Mouse (Mus musculus) hindbrain, embryonic 14.5 days (tissue): ENCODE measurements around the gene Apex2. TPM values are rescaled to one million over a fixed set of nuclear protein-coding genes. Genes with fewer than 3 reads are reported as not detected.

ENCODE experiments used
- ATAC-seq: fragments of 200-750 bp; cut with Nextera tagmentation; 2 replicates; pipeline ENCODE4 v1.8.0; 2017; ENCODE audit warnings: moderate number of reproducible peaks, mild to moderate bottlenecking, moderate TSS enrichment, moderate library complexity; ENCODE audit not compliant: low FRiP score
- DNase-seq: peaks from one replicate; pipeline ENCODE4 v3.0.0-alpha.2; 2015; ENCODE audit warnings: low spot score
- H3K27ac ChIP-seq: fragments of 300-500 bp; sonication (generic); 2 replicates; pipeline ENCODE4 v1.5.1; 2014; ENCODE audit warnings: mild to moderate bottlenecking, moderate library complexity
- H3K27me3 ChIP-seq: fragments of 300-500 bp; sonication (generic); 2 replicates; pipeline ENCODE4 v1.6.1; 2014; ENCODE audit warnings: mild to moderate bottlenecking, low read length, mixed read lengths; ENCODE audit not compliant: control insufficient read depth, insufficient read depth
- H3K36me3 ChIP-seq: fragments of 300-500 bp; sonication (generic); replicated peaks from 2 replicates; pipeline ENCODE4 v1.6.1; 2014; ENCODE audit not compliant: control insufficient read depth, insufficient read depth
- H3K4me1 ChIP-seq: fragments of 300-500 bp; sonication (generic); replicated peaks from 2 replicates; pipeline ENCODE4 v1.6.1; 2014; ENCODE audit warnings: antibody characterized with exemption, low read length, mixed read lengths; ENCODE audit not compliant: control insufficient read depth, insufficient read depth
- H3K4me2 ChIP-seq: fragments of 300-500 bp; sonication (generic); replicated peaks from 2 replicates; pipeline ENCODE4 v1.6.1; 2014; ENCODE audit warnings: mild to moderate bottlenecking, moderate library complexity
- H3K4me3 ChIP-seq: fragments of 300-500 bp; sonication (generic); replicated peaks from 2 replicates; pipeline ENCODE4 v1.5.1; 2014; ENCODE audit warnings: mild to moderate bottlenecking, low read length
- H3K9ac ChIP-seq: fragments of 300-500 bp; sonication (generic); 2 replicates; pipeline ENCODE4 v1.6.1; 2014
- H3K9me3 ChIP-seq: fragments of 300-500 bp; sonication (generic); 2 replicates; pipeline ENCODE4 v1.6.1; 2016; ENCODE audit warnings: low read length; ENCODE audit not compliant: control insufficient read depth
- WGBS: fragments of 180-500 bp; shearing (Covaris S2); extraction: QIAGEN DNeasy Blood & Tissue Kit; methylation state at CpG from one replicate; pipeline ENCODE4 v1.1.7; 2014; 5-methylcytosine and 5-hydroxymethylcytosine counted together
- polyA plus RNA-seq: library from polyadenylated mRNA; unstranded; fragments of >200 nt; fragmentation: Nextera tagmentation; extraction: Ambion mirVana; gene quantifications from 2 replicates; pipeline ENCODE4 v1.2.1, GENCODE M21; 2014

Gene Apex2
- polyA plus RNA-seq, 1 experiment from 2014 or later = 16.3 TPM

DNA sequence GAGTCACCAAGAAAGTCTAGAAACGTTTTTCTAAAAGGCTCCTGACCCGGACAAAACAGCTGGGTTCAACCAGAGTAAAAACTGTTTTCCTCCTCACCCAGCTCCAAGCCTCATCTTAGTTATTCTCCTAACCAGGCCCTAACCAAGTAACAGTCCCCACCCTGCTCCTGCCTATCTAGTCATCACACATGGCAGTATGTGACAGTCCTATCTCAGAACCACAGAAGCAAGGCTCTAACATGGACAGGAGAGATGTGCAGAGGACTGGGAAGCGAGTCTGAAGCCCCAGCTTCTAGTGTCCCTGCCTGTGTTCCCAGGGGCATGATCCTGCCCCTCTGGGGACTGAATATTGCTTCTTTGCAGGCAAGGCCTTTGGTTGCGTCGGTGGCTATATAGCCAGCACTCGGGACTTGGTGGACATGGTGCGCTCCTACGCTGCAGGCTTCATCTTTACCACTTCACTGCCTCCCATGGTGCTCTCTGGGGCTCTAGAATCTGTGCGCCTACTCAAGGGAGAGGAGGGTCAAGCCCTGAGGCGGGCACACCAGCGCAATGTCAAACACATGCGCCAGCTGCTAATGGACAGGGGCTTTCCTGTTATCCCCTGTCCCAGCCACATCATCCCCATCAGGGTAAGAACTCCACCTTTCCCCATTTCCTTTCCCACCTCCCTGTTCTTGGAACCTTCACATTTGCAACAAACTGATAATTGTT lies 24.9 kb downstream of the Apex2 start:
- 92% methylated on average over 12 of the region's 12 CpGs for WGBS
- H3K27me3 ChIP-seq = no peaks in the 10 kb centered on the region; the same call in 1 of the 2 replicates
- H3K27ac ChIP-seq = no peak overlapping the region
- H3K4me2 ChIP-seq = no peak overlapping the region
- peaks cover under 1% of the 10 kb centered on the region for H3K36me3 ChIP-seq
- no peaks in the 10 kb centered on the region for H3K4me1 ChIP-seq
- no peaks in the 10 kb centered on the region for H3K9me3 ChIP-seq
- no peak overlapping the region for H3K9ac ChIP-seq
- DNase-seq (no peak), ATAC-seq (no peak)
- no peak overlapping the region for H3K4me3 ChIP-seq

DNA sequence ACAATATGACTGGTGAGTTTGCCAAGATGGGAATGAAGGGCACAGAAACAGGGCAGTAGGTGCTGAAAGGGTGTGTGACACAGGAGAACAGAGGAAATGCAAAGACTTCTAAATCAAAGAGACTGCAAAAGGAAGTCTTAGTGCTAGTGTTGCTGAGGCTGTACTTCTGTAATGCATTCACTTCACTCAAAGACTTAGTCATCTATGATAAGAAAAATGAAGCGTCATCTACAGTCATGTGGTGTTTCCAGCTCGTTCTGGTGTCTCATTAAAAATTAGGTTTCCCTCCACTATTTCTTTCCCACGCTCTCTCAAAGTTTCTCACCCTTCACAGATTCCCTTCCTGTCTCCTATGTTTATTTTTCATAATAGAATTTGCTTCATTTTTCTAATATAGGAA lies 35.6 kb downstream of the Apex2 start:
- Histone ChIP-seq H3K4me3 (no peak overlapping the region), H3K27me3 (no peaks in the 10 kb centered on the region; the same call in 1 of the 2 replicates), H3K9ac (no peak overlapping the region), H3K4me2 (no peak overlapping the region), H3K27ac (no peak overlapping the region), H3K9me3 (no peaks in the 10 kb centered on the region), H3K36me3 (peaks cover 5% of the 10 kb centered on the region; the same call in 1 of the 2 replicates), H3K4me1 (no peaks in the 10 kb centered on the region)
- WGBS = 87% methylated on average over 3 of the region's 3 CpGs
- no peak for ATAC-seq
- DNase-seq = no peak

DNA sequence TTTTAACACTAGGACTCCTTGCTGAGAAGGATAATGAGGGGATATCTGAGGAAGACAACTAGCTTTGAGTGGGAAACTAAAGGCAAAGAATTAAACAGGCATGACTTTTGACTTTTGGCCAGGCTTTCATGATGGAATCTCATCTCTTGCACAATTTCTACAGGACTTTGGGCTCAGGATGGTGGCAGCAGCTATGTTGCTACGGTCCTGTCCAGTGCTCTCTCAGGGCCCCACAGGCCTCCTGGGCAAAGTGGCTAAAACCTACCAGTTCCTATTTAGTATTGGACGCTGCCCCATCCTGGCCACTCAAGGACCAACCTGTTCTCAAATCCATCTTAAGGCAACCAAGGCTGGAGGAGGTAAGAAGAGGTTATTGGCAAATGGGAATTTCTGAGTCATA lies 37.7 kb downstream of the Apex2 start:
- no peak overlapping the region for H3K27ac ChIP-seq
- H3K4me3 ChIP-seq = no peak overlapping the region
- no peaks in the 10 kb centered on the region; the same call in 1 of the 2 replicates for H3K27me3 ChIP-seq
- no peak for ATAC-seq
- WGBS = 89% methylated on average over 2 of the region's 2 CpGs
- no peak for DNase-seq
- H3K9me3 ChIP-seq = no peaks in the 10 kb centered on the region
- no peaks in the 10 kb centered on the region for H3K4me1 ChIP-seq
- no peak overlapping the region for H3K9ac ChIP-seq
- no peak overlapping the region for H3K4me2 ChIP-seq
- no peaks in the 10 kb centered on the region; the same call in 1 of the 2 replicates for H3K36me3 ChIP-seq

DNA sequence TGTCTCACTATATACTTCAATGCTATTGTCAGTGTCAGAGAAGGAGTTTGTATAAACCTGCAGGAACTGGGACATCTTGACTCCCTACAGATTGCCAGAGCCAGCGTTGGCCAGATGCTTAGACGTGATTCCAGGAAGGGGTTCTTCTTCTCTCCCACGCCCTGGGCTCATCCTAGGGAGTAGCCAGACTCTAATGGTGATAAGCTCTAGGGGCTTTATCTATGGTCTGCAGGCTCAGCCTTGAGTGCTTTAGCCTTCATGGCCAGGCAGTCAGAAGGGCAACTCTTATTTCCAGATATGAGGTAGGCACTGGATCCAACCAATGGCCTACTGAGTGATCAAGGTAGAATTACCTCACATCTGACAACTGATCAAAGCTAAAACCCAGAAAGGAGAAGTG lies 40.0 kb downstream of the Apex2 start:
- Histone ChIP-seq H3K36me3 (no peaks in the 10 kb centered on the region; the same call in 1 of the 2 replicates), H3K27me3 (no peaks in the 10 kb centered on the region; the same call in 1 of the 2 replicates), H3K9me3 (no peaks in the 10 kb centered on the region), H3K4me1 (no peaks in the 10 kb centered on the region), H3K9ac (no peak overlapping the region), H3K27ac (no peak overlapping the region), H3K4me3 (no peak overlapping the region), H3K4me2 (no peak overlapping the region)
- ATAC-seq (no peak), DNase-seq (no peak)
- 92% methylated on average over 3 of the region's 3 CpGs for WGBS

DNA sequence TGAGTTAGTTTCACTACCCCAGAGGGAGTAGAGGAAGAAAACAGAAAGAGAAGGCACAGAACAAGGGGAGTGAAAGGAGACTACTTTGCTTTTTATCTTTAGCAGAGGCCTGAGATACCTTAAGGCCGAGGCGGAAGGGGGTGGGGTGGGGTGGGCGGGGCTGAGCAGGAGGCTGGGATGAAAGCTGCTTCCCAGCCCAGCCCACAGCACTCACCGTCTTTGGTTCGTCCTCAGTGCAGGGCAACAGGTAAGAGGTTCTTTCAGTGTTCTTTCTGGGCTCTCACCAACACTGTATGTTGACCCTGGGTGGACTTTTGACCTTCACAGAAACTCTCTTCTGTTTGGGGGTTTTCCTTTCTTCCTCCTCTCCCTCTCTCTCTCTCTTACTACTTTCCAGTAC lies 42.4 kb downstream of the Apex2 start, which contains the start of gene Alas2:
Alas2 (plus strand) TSS at position 137 of the 400 bp plus-strand sequence.
- no peak for ATAC-seq
- H3K27me3 ChIP-seq = no peaks in the 10 kb centered on the region; the same call in 1 of the 2 replicates
- 51% methylated on average over 4 of the region's 5 CpGs for WGBS
- H3K9me3 ChIP-seq = peaks cover 3% of the 10 kb centered on the region; the same call in 1 of the 2 replicates
- no peak within 1 kb of the TSS for H3K4me3 ChIP-seq
- DNase-seq = no peak
- H3K36me3 ChIP-seq = no peaks in the 10 kb centered on the region
- H3K9ac ChIP-seq = no peak within 1 kb of the TSS
- no peaks in the 10 kb centered on the region for H3K4me1 ChIP-seq
- no peak within 1 kb of the TSS for H3K4me2 ChIP-seq
- H3K27ac ChIP-seq = no peak within 1 kb of the TSS

DNA sequence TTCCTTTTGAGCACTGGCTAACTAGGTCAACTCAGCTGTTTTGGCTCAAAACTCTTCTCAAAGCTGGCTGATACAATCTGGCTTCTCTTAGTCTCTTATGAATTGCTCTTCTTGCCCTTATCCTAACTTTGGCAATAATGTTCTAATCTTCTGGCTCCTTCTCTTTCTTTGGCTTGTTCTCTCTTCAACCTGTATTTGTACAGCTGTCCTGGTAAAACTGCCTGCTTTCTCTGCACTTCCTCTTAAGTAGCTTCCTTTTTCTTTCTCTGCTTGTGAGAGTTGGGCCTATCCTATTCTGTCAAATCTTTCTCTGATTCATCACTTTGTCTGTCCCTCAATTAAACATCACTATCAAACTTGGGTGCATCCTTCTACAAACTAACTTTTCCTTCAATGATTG lies 48.0 kb downstream of the Apex2 start:
- no peak overlapping the region for H3K4me3 ChIP-seq
- DNase-seq = no peak
- H3K27ac ChIP-seq = no peak overlapping the region
- no peak overlapping the region for H3K4me2 ChIP-seq
- no peaks in the 10 kb centered on the region for H3K36me3 ChIP-seq
- no peaks in the 10 kb centered on the region for H3K27me3 ChIP-seq
- no peaks in the 10 kb centered on the region for H3K4me1 ChIP-seq
- no peak for ATAC-seq
- H3K9me3 ChIP-seq = peaks cover 4% of the 10 kb centered on the region; the same call in 1 of the 2 replicates
- no peak overlapping the region for H3K9ac ChIP-seq

DNA sequence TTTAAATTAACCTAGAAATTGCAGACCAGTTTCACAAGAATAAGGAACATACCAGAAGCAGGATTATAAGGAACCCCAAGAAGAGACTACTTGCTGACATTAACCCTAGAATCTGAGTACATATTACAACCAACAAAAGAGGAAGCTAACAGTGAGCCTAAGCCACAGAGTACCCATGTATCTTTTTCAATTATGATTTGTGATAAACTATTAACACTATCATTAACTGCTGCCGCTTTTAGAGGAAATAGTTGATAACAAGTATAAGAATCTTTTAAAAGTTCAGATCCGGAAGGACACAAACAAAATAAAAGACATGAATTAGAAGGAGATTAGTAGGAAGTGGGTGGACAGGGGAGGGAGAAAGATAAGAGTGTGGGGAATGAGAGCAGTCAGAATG lies 49.6 kb downstream of the Apex2 start:
- DNase-seq (no peak), ATAC-seq (no peak)
- Histone ChIP-seq H3K9me3 (peaks cover 4% of the 10 kb centered on the region; the same call in 1 of the 2 replicates), H3K4me3 (no peak overlapping the region), H3K27me3 (no peaks in the 10 kb centered on the region), H3K4me2 (no peak overlapping the region), H3K36me3 (no peaks in the 10 kb centered on the region), H3K4me1 (no peaks in the 10 kb centered on the region), H3K9ac (no peak overlapping the region), H3K27ac (no peak overlapping the region)
- WGBS = 92% methylated on average over 2 of the region's 2 CpGs

DNA sequence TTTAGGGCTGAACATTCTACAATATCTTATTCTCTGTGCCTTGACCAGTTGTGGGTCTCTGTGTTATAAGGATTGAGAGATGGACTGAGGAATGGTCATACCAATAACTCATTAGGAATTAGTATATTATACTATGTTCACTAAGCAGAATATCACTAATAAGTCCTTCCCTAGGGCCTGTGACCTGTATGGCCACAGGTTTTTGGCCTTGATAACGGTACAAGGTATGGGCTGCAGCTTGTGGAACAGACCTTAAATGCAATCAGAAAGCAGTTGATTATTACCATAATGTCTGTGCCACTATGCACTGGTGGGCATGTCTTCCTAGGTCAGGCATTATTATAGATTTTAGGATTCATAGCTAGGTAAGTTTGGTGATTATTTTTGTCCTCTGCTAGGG lies 73.2 kb downstream of the Apex2 start:
- no peaks in the 10 kb centered on the region for H3K36me3 ChIP-seq
- WGBS = 86% methylated on average over 1 of the region's 1 CpGs
- no peaks in the 10 kb centered on the region for H3K9me3 ChIP-seq
- no peak overlapping the region for H3K9ac ChIP-seq
- H3K4me2 ChIP-seq = no peak overlapping the region
- H3K27ac ChIP-seq = no peak overlapping the region
- DNase-seq = no peak
- H3K4me1 ChIP-seq = no peaks in the 10 kb centered on the region
- no peak for ATAC-seq
- no peaks in the 10 kb centered on the region for H3K27me3 ChIP-seq
- H3K4me3 ChIP-seq = no peak overlapping the region

DNA sequence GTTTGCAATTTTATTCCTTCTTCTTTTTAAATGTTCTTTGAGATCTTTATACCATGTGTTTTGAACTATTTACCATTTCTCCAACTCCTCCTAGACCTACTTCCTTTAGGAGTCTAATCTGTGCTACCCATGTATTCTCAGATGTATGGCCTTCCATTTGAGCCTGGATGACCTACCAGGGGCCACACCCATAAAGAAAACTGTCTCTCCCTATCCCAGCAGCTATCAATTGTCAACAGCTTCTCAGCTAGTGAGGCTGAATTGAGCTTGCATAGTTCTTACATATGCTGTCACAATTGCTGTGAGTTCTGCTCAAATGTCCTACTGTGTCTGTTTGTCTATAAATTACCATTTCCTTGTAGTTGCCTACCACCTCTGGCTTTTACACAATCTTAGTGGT lies 73.7 kb downstream of the Apex2 start:
- no peak overlapping the region for H3K4me2 ChIP-seq

More for the DNA sequence above, 73.7 kb downstream of the Apex2 start:
- Histone ChIP-seq H3K36me3 (no peaks in the 10 kb centered on the region), H3K27ac (no peak overlapping the region), H3K9me3 (no peaks in the 10 kb centered on the region), H3K27me3 (no peaks in the 10 kb centered on the region), H3K4me1 (no peaks in the 10 kb centered on the region), H3K9ac (no peak overlapping the region), H3K4me3 (no peak overlapping the region)
- DNase-seq = no peak
- no peak for ATAC-seq
